Mouse (Mus musculus) ES-E14 (cell line): ENCODE measurements around the gene Lrrn4cl. TPM values are rescaled to one million over a fixed set of nuclear protein-coding genes. Genes with fewer than 3 reads are reported as not detected.

Experiments
- DNase-seq: peaks from one replicate; pipeline ENCODE4 v3.0.0-alpha.2; 2013; ENCODE audit warnings: low read depth, low spot score
- H3K27ac ChIP-seq: 2 replicates; pipeline ENCODE4 v1.5.1; 2012; ENCODE audit warnings: low read depth, mild to moderate bottlenecking, low read length, moderate library complexity, mixed read lengths; ENCODE audit not compliant: poor library complexity, insufficient read depth, severe bottlenecking
- H3K36me3 ChIP-seq: 2 replicates; pipeline ENCODE4 v1.6.1; 2012; ENCODE audit warnings: mild to moderate bottlenecking, low read length, moderate library complexity, mixed read lengths; ENCODE audit not compliant: control insufficient read depth, poor library complexity, insufficient read depth, severe bottlenecking
- H3K4me1 ChIP-seq, 2 experiments: fragments of 150-350 bp in 1 of 2; sonication (generic) in 1 of 2; 2 replicates each; pipeline ENCODE4 v1.6.1; 2012; ENCODE audit warnings: low read length in 2 of 2, mild to moderate bottlenecking in 1 of 2, mixed read lengths in 1 of 2; ENCODE audit not compliant: control insufficient read depth in 2 of 2, insufficient read depth in 2 of 2, poor library complexity in 1 of 2
- H3K4me3 ChIP-seq, 2 experiments: fragments of 150-350 bp in 1 of 2; sonication (generic) in 1 of 2; 2 replicates each; pipeline ENCODE4 v1.5.1; 2012; ENCODE audit warnings: low read length in 2 of 2, low read depth in 1 of 2, mild to moderate bottlenecking in 1 of 2, mixed read lengths in 1 of 2; ENCODE audit not compliant: insufficient read depth in 1 of 2, poor library complexity in 1 of 2, severe bottlenecking in 1 of 2
- H3K9ac ChIP-seq: 2 replicates; pipeline ENCODE4 v1.6.1; 2012; ENCODE audit warnings: low read depth, mild to moderate bottlenecking, low read length, mixed read lengths; ENCODE audit not compliant: poor library complexity, insufficient read depth, severe bottlenecking
- H3K9me3 ChIP-seq: fragments of 150-350 bp; sonication (generic); 2 replicates; pipeline ENCODE4 v1.6.1; 2012; ENCODE audit warnings: low read depth, mild to moderate bottlenecking, low read length; ENCODE audit not compliant: control insufficient read depth, insufficient read depth
- CHD2 ChIP-seq: IDR thresholded peaks from 2 replicates; pipeline ENCODE4 v1.6.1; 2014; ENCODE audit warnings: mild to moderate bottlenecking, low read depth, low read length, inconsistent platforms
- HCFC1 ChIP-seq: IDR thresholded peaks from 2 replicates; pipeline ENCODE4 v1.6.1; 2012; ENCODE audit warnings: low read length, inconsistent platforms, borderline replicate concordance; ENCODE audit not compliant: insufficient read depth
- MAFK ChIP-seq: IDR thresholded peaks from 2 replicates; pipeline ENCODE4 v1.6.1; 2014; ENCODE audit warnings: mild to moderate bottlenecking, low read depth, low read length, inconsistent platforms; ENCODE audit not compliant: insufficient read depth
- ZC3H11A ChIP-seq: IDR thresholded peaks from 2 replicates; pipeline ENCODE4 v1.6.1; 2012; ENCODE audit warnings: low read depth, mild to moderate bottlenecking, inconsistent platforms, low read length, borderline replicate concordance
- ZNF384 ChIP-seq: IDR thresholded peaks from 2 replicates; pipeline ENCODE4 v1.6.1; 2012; ENCODE audit warnings: low read depth, low read length, inconsistent platforms
- in situ Hi-C, 2 experiments: fragments of 600-800 bp; cut with MboI; formaldehyde crosslinking; loops; one replicate each; pipeline ENCODE4 v1.15.1; 2025; ENCODE audit warnings: low sequenced_read_pairs in 2 of 2, inconsistent platforms in 1 of 2; ENCODE audit not compliant: unreplicated experiment in 2 of 2
- total RNA-seq: library from RNA; depleted of rRNA; stranded (reverse); fragments of 300-350 nt; gene quantifications from 2 replicates; pipeline ENCODE4 v1.2.3, GENCODE M21; 2012

Gene Lrrn4cl
- total RNA-seq, 1 experiment: 1.3 TPM

DNA sequence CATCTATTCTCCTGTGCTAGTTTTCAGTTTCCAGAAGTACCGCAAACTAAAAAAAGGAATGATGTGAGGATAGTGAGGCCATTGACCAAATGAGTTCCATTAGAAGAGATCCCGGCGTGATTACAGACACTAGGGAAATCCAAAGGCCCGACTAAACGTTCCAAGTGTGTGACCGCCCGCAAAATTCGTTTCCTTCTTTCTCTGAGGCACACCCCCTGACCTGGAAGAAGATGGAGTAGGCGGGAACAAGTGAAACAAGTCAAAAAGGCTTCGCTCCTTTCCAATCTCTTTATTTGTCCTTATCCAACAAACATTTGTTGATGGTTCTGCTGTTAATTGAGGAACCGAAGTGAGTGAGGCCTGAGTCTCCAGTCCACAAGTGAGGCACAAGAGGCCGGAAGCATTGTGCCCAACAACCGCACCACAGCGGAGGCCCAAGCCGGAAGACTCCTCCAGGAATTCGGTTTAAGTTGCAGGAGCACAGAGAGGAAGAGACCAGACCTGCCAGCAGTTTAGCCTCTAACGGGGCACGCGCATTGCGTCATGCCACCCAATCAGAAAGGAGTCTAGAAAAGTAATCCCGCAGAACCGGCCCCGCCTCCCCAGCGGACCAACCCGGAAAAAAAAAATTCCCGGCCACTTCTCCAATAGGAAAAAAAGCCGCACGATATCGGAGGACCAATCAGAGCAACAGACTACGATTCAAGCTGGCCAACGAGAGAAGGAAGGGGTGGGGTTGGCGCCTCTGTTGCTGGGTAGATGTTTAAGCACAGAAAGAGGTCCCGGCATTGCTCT lies 31.6 kb upstream of the Lrrn4cl start, which contains the start of gene Ttc9c:
TSS of gene Ttc9c (minus strand) at position 533 of the 795 bp plus-strand sequence.
- Histone ChIP-seq H3K9ac (peak within 1 kb of the TSS; percentile 95), H3K4me1 (peaks cover 0 to 9% of the 10 kb centered on the region in 2 experiments; a peak in 1 of 4 replicates), H3K9me3 (no peaks in the 10 kb centered on the region), H3K36me3 (peaks cover 22% of the 10 kb centered on the region), H3K4me3 (peak within 1 kb of the TSS; percentile 76 to 89), H3K27ac (peak within 1 kb of the TSS; percentile 97)
- in situ Hi-C loops: no loop called here
- TF ChIP-seq HCFC1 (peak; percentile 53; the same call in 1 of the 2 replicates), ZC3H11A (no peak), MAFK (no peak), ZNF384 (peak; percentile 94), CHD2 (peak; percentile 87)
- DNase-seq: peak; percentile 99

DNA sequence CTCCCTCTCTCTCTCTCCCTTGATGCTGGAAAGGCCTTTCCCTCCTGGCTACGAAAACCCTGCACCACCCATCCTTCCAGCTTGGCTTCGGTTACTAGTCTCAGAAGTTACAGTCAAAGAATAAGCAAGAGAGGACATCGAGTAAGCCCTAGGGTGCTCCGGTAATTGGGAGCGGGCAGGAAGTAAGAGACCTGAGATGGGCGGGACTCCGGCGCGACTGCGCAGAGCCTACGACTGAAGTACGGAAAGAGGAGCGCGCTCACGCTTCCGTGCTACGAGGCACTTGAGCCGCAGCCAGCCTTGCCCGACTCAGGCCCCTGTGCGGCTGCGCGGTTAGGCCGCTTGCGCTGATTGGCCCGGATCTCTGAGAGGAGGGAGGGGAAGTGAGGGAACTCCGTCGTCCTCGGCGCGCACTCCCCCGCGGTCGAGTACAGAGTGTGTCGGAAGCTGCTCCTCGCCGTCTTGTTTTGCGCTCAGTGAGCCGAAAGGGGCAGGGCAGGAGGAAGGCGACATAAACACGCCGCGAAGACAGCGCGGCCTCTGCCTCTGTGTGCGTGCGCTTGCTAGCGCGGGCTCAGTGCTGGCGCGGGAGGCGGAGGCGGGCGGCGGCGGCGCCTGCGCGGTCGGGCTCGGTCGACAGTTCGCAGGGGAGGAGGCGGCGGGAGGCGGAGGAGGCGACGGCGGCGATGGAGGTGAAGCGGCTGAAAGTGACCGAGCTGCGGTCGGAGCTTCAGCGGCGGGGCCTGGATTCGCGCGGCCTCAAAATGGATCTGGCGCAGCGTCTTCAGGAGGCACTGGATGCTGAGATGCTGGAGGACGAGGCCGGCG lies 30.8 kb upstream of the Lrrn4cl start, which contains the start of gene Hnrnpul2:
TSS of gene Hnrnpul2 (plus strand) at position 415 of the 828 bp plus-strand sequence.
- Histone ChIP-seq H3K4me1 (peaks cover 1 to 9% of the 10 kb centered on the region in 2 experiments; a peak in 2 of 4 replicates), H3K9me3 (no peaks in the 10 kb centered on the region), H3K36me3 (peaks cover 23% of the 10 kb centered on the region), H3K27ac (peak within 1 kb of the TSS; percentile 97), H3K9ac (peak within 1 kb of the TSS; percentile 95), H3K4me3 (peak within 1 kb of the TSS; percentile 76 to 89)
- no peak for TF ChIP-seq ZNF384
- TF ChIP-seq CHD2: no peak
- TF ChIP-seq ZC3H11A: no peak
- no peak for TF ChIP-seq MAFK
- no peak for TF ChIP-seq HCFC1
- in situ Hi-C loops: no loop called here
- peak; percentile 95 for DNase-seq

DNA sequence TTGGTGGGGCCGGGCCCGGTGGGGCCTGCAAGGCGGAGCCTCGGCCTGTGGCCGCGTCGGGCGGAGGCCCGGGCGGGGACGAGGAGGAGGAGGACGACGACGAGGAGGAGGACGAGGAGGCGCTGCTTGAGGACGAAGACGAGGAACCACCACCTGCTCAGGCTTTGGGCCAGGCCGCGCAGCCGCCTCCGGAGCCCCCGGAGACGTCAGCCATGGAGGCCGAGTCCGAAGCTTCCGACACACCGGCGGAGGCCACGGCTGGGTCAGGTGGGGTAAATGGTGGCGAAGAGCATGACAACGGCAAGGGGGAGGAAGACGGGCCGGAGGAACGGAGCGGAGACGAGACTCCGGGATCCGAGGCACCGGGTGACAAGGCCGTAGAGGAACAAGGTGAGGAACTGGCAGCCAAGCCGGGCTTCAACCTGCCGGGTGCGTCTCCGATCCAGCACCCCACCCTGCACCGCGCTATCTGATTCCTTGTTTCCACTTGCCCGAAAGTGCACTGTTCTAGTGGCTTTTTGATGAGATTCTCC lies 30.1 kb upstream of the Lrrn4cl start:
- H3K27ac ChIP-seq: peak overlapping the region; percentile 97
- no peaks in the 10 kb centered on the region for H3K9me3 ChIP-seq
- DNase-seq: no peak
- peaks cover 24% of the 10 kb centered on the region for H3K36me3 ChIP-seq
- peak overlapping the region; percentile 76 to 89 for H3K4me3 ChIP-seq
- H3K9ac ChIP-seq: peak overlapping the region; percentile 94
- in situ Hi-C loops: no loop called here
- TF ChIP-seq CHD2 (no peak), MAFK (no peak), HCFC1 (no peak), ZNF384 (no peak), ZC3H11A (no peak)
- peaks cover 5 to 9% of the 10 kb centered on the region in 2 experiments; a peak in 2 of 4 replicates for H3K4me1 ChIP-seq

DNA sequence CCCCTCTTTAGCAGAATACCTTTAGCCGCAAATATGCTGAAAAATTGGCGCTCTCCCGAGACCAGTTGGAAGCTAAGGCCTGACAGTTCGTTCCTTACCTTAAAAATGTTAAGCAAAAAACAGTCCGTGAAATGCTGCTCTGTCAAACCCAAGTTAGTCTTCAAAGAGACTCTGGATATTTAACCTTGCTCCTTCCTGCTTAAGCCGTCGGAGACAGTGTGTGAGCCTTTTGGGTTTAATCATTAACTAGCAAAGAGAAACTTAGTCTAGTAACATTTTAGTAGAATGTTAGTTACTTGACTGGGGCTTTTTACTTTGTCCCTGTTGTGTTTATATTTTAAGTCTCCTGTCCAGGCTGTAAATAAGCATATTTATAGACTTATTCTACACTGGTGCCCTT lies 29.4 kb upstream of the Lrrn4cl start:
- Histone ChIP-seq H3K4me1 (peaks cover 5 to 9% of the 10 kb centered on the region in 2 experiments; a peak in 2 of 4 replicates), H3K9me3 (no peaks in the 10 kb centered on the region), H3K27ac (no peak overlapping the region)

More for the DNA sequence above, 29.4 kb upstream of the Lrrn4cl start:
- peak overlapping the region; percentile 76 to 89 for H3K4me3 ChIP-seq
- no peak for DNase-seq
- in situ Hi-C loops: no loop called here
- peak overlapping the region; percentile 94 for H3K9ac ChIP-seq
- peaks cover 25% of the 10 kb centered on the region for H3K36me3 ChIP-seq
- TF ChIP-seq ZC3H11A (no peak), HCFC1 (no peak), CHD2 (no peak), ZNF384 (no peak), MAFK (no peak)
